Mouse (Mus musculus) B cell, adult 2 months (primary cell): ENCODE results near the gene Furin.
"Not testable (repeated sequence)": the region's sequence is repeated elsewhere in the genome, so short reads cannot be mapped to it uniquely, and the experiment has no call there.

ENCODE experiments used
- DNase-seq, 2 experiments: peaks; one replicate each; pipeline ENCODE4 v3.0.0; 2022

The Furin gene

DNA sequence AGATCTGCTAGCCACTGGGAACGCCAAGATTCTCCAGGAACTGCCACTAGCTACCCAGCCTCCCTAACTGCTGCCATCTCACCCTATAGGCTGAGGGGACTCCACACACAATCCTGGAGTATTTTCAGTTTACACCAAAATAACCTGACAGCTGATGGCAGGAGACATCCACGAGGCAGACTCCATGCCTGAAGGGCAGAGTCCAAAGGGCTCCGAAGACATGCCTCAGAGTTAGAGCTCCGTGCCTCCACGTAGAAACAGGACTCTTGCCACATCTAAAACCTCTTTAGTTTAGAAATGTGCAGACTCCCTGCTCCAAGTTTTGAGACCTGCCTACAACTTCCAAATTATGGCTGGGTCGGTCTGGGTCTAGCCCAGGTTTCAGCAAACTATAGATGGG, 4.7 kb downstream of the Furin start:
- no peak for DNase-seq

DNA sequence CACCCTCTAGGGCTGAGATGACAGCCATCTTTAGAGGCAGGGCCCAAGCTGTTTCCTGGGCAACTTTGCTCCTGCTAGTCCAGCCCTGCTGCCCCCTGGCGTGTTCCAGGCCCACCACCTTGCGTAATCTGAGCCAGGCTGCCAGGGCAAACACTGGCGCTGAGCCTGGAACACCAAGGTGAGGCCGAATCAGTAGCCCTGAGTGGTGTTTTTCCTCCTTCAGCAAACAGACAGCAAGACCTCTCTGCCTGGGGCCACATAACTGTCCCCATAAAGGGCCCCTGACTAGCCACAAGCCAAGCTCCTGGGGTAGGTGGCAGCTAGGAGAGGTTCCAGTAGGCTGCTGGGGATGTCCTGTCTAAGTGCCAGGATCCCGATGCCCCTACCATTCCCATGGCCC, 5.1 kb downstream of the Furin start:
- no peak for DNase-seq

DNA sequence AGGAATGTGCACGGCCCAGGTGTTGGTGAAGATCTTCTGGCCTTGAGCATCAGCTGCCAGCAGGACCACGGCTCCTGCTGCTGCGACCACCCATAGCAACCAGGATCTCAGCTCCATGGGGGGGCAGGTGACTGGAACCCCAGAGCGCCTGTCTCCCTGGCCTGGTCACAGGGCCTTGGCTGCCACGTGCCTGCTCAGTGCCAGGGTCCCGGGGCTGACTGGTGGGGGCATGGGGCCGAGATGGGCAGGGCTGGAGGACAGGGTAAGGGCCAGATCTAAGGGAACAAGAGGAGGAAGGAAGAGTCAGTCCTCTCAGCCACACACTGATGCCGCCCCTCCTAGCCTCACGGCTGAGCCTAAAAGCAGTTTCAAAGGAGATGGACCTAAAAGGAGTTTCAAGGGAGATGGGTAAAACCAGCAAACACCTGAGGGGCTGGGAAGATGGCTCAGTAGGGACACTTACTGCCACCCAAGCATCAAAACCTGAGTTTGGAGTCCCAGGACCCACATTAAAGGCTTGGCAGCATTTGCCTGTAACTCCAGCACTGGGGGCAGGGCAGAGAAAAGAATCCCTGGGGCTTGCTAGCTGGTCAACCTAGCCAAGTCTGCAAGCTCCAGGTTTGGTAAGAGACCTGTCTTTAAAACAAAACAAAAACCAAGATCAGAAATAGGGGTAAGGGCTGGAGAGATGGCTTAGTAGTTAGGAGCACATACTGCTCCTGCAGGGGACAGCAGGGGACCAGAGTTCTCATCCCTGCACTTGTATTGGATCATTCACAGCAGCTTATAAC, 6.4 kb downstream of the Furin start:
- no peak for DNase-seq

DNA sequence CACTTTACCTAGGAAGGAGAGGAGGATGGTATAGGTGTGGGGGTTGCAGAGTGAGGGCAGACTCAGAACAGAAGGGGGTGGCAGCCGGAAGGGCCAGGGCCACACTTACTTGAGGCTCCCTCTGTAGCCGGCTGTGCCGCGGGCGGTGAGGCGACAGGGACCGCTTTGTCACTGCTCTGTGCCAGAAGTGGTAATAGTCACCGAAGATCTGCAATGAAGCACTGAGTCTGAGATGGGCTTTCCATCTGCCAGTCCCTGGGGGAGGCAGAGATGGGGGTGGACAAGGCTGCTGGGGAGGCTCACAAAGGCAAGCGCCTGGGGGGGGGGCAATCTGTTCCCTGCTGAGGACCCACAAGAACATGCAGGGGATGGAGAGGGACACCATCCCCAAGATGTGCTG, 7.2 kb downstream of the Furin start:
- no peak for DNase-seq

DNA sequence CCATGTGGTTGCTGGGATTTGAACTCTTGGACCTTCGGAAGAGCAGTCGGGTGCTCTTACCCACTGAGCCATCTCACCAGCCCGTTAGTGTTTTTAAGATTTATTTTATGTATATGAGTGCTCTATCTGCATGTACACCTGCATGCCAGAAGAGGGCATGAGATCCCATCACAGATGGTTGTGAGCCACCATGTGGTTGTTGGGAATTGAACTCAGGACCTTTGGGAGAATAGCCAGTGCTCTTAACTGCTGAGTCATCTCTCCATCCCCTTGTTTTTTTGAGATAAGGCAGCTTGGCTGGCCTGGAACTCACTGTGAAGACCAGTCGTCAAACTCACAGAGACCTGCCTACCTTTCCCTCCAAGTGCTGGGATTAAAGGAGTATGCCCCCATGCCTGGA, 8.8 kb downstream of the Furin start:
- not testable (repeated sequence) for DNase-seq

DNA sequence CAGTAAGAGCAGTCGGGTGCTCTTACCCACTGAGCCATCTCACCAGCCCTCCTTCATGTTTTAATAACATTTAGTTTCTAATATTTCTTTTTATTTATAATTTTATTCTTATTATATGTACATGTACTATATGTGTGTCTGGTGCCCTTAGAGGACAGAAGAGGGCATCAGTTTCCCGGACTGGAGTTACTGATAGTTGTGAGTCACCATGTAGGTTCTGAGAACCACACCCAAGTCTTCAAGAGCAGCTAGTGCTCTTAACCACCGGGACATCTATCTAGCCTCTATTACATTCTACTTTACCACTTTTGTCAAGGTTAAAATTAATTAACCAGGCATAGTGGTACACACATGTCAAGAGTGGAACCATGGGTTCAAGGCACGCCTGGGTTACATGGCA, 10.6 kb downstream of the Furin start:
- no peak for DNase-seq

DNA sequence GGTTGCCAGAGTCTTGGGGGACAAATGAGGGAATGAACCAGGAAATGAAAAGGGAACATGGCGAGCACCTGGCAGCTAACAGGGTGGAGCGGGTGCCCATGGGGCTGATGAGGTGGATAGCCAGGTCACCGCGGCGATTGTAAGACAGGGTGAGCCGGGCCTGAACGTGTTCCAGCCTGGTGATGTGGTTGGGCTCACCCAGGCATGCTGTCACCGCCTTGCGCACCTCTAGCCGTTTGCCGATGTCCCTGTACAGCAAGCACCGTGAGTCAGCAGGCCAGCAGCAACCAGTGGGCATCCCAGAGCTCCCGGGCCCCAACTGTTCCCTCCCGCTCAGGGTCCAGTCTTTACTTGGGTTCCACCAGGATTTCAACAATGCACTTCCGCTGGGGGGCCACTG, 13.1 kb downstream of the Furin start:
- no peak for DNase-seq

DNA sequence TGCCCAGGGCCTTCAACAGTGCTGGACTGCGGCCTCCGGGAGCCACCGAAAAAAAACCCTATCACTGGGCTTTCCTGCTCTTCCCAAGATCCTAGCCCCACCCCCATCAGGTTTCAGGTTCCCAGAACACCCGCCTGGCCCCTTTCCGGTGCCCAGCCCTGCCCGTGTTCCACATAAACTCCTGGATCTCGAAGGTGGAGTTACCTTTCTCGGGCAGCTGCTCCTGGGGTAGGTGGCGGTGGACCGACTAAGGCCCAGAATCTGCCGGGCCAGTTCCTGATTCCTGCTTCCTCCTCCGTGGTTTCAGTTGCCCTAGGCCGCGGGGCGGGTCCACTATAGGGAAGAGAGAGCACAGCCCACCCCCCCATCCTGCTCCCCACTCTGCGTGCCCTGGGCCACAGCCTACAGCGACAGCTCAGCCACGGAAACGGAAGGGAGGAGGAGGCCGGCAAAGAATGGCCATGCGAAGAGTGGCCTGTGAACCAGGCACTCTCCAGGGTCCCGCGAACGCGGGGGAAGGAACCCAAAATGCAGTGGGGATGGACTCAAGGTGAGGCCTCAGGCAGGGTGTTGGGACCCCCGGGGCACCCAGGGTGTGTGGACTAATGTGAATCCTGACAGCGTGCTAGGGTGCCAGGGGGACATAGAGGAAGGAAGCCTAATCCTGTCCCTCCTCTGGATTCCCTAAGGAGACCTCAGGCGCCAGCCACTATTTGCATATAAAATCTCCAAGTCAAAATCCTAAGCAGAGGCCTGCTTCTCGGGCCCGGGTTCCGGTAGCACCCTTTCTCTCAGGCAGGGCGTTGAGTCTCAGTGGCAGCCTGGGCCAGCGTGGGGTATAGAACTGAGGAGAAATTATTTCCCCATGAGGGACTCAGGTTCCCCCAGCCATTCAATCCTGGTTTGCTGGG, 17.3 kb downstream of the Furin start, which contains the start of gene Fes:
TSS of gene Fes (minus strand) at position 314 of the 911 bp plus-strand sequence.
- peak; percentile 56 to 61 for DNase-seq

DNA sequence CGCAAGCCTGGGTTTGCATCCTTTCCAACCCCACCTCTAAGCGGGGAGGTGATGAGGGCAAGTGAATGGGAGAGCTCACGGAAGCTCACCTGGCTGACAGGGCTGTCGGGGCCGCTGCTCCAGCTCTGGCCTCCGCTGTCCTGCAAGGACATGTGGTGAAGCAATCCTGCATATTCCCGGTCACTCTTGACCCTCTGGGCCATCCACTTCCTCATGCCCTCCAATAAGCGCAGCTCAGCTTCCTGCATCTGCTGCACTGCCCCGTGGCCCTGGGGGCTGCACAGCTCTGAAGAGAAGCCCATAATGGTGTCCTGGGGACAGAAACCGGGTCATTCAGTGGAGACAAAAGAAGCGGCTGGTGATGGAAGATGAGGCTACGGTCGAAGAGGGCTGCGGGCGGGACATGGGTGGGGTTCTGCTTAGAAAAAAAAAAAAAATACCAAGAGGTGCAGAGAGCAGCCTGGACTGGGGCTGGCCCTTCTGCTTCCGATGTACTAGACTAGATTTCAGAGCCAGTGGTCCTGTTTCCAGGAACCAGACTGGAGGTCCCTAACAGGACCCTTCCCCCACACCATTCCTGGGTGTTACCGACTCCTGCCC, 18.1 kb downstream of the Furin start:
- peak in 1 of 2 experiments; percentile 39 for DNase-seq

DNA sequence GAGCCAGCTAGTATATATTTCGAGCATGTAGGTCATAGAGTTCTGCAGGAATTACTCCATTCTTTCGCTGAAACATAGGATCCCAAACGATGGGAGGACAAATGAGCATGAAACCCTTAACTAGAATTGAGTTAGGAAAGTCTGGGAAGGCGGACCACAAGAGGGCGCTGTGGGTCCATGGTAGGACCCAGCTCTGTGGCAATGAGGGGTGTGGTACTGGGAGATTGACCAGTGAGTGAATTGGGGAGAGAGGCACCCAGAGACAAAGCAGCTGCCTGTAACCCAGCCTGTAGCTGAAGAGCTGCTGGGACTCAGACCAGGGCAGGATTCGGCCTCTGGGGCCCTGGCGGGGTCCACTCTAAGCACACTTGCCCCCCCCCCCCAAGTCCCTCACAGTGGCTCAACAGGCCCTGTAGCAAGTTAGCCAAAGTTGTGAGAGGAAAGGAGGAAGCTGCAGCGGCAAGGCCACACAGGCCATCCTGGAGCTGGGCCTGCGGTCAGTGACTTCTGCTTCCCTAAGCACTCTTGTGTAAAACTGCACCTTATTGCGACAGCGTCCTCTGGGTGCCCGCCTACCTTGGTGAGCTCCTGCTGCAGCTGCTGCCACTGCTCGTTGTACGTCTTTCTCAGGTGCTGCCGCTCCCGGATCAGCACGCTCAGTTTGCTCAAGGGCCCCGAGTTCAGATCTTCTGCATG, 18.9 kb downstream of the Furin start:
- peak; percentile 93 to 94 for DNase-seq

DNA sequence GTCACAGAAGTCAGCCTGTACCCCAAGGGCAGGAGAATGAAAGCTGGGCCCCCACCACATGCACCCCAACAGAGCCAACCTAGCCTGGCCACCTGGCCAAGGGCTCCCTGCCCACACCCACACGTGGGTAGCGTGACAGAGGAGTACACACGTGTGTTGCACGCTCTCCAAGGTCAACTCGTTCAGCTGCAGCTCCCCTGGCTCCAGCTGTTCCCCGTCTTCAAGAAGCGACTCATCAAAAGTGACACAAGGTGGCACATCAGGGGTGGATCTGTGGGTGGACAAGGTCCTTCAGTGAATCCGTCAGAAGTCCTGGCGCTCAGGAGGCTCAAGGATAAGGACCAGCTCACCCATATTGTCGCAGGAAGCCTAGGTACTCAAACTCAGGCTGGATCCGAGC, 22.3 kb downstream of the Furin start:
- no peak for DNase-seq

DNA sequence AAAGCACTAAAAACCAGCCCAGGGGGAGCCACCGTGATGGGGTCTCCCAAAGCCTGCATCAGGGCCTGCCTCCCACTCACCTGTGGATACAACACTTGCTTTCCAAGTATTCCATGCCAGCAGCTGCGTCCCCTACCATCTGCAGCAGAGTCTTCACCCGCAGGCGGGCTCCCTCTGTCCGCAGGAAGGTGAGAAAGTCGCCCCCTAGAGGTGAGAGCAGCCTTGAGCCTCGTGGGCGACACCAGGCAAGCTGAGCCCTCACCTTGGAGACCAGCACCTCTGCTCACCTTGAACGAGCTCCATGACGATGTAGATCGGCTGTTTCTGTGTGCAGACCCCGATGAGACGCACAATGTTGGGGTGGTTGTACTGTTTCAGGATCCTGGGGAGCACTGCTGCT, 25.7 kb downstream of the Furin start:
- DNase-seq: peak; percentile 59 to 67

DNA sequence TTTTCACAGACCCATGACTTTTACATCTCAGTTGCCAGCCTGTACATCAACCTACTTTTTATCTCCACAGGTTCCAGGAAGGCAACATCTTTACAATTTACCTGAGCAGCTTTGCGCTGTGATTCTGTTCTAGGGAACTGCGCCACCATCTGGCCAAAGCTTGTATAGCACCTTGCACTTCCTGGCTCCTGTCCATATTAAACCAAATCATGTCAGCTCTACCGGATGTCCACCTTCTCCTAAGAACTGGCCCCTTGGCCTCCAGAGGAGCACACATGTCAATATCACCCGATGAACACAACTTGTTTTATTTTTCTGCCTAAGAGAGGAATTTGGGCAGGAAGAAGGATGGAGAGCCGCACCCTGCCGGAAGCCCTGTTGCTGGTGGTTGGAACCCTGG, 27.8 kb downstream of the Furin start:
- peak; percentile 84 to 86 for DNase-seq

DNA sequence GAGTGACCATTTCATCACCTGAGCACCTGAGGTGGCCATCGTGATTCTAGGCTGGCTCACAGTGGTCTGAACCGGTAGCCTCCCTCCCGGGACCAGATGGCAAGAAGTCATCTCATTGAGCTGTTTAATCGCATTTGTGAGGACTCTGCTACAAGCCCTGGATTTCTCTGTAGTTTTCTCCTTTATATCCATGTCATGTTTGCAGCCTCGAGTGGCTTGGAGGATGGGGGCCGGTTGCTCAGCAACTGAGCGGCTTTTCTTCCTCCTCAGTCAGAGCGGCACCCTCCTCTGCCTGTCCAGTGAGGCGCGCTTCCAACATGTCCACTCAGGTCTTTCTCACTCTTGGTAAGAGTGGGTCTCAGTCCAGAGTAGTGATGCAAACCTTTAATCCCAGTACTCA, 29.0 kb downstream of the Furin start:
- no peak for DNase-seq

DNA sequence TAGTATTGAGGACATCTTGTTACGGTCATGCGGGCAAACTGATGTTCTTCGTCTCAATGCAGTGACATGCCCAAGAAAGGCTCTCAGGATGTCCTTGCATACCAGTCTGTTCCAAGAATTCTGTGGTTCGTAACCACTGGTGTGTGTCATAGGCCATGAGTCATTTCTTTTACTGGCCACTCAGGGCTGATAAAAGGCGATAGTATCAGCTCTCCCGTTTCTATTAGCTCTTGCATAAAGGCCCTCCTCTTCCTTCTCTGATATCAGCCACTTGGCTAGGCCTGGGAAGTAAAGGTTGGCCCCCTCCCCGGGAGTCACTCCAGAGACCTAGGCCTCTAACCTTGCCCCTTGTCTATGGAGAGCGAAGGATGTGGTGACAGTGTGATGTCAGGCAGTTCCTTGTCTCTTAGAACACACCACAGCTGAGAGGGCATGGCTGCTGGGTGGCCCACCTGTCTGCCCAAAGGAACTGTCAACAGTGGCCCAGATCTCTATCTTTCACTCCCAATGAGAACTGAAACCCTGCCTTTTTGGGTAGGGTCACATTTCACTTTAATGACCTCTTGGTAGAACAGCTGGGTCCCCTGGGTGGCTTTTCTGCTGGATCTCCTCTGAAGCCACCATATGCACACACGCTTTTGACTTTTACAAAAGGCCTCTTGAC, 29.7 kb downstream of the Furin start:
- DNase-seq: peak in 1 of 2 experiments; percentile 12

DNA sequence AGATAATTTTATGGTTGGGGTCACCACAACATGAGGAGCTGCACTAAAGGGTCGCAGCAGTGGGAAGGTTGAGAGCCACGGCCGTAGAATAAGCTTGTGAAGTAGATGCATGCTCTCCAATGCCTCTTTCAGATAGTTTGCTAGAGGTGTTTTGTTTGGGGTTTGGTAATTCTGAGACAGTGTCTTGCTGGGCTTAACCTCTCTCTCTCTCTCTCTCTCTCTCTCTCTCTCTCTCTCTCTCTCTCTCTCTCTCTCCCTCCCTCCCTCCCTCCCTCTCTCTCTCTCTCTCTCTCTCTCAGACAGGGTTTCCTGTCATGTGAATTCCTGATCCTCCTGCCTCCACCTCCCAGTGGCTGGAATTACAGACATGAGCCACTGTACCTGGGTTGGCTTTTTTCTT, 30.5 kb downstream of the Furin start:
- DNase-seq: no peak

DNA sequence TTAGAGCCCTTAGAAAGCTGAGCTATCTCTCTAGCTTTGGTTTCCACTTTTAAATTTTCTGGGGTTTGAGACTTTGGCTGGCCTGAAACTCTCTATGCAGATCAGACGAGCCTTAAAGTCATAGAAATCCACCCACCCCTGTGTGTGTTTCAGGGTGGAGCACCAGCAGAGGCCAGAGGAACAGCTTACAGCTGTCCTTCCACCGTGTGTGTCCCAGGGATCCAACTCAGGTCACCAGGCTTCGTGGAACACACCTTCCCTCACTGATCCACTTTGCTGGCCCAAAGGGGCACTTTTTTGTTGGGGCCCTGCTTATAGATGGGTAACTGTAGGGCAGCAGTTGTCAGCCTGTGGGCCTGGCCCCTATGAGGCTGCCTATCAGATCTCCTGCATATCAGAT, 31.0 kb downstream of the Furin start:
- no peak for DNase-seq

DNA sequence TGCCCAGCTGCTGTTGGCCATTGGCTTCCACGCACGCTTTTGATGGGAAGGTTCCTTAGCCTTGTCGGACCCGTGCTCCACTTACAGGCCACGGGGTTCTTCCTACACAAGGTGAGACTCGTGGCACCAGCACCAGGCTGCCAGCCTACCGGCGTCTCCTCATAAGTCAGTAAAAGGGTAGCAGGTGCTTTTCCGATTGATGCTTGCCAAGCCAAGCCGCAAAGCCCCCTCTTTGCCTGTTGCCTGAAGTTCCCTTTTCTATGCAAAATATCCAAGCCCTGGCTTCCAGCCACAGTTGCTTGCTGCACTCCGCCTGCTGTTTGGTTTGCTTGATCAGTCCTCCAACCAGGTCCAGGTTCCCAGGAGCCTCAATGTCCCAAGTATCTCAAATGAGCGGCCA, 31.4 kb downstream of the Furin start:
- peak; percentile 48 to 49 for DNase-seq

DNA sequence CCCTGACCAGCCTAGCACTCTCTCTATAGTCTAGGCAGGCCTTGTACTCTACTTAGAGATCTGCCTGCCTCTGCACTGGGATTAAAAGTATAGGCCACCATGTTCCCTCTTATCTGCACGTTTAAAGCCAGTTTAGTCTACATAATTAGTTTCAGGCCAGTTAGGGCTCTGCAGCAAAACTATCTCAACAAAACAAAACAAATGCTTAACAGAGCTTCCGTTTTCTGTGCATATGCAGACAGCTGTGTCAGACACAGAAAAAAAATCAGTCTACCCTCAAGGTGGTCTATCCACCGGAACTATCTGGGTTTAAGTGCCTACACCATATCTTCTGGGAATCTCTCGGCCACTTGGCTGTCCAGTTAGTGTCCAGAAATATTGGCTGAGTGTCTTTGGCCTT, 31.9 kb downstream of the Furin start:
- no peak for DNase-seq

DNA sequence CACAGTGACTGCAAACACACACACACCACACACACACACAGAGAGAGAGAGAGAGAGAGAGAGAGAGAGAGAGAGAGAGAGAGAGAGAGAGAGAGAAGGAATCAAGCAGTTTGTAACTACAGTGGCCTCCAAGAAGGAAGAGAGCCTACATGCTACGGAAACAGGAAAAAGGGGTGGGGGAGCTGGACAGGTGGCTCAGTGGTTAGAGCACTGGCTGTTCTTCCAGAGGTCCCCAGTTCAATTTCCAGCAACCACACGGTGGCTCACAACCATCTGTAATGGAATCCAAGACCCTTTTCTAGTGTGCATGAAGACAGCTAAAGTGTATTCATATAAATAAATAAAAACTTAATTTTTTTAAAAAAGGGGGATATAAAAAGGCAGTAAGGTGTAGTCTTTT, 32.6 kb downstream of the Furin start:
- DNase-seq: no peak

DNA sequence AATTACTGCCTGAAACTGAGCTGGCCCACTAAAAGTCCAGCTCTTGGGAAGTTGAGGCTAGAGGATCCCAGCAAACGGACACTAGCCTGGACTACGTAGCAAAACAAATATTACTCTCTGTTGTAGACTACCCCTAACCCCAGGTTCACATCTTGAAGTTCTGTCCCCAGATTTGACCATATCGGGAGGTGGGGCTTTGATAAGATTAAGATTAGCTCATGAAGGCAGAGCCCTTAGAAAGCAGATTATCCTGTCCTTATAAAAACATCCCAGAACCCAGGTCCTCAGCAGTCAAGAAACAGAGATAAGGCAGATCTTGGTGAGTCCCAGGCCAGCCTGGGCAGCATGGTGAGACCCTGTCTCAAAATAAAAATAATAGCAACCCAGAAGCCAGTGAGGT, 33.1 kb downstream of the Furin start:
- DNase-seq: no peak

DNA sequence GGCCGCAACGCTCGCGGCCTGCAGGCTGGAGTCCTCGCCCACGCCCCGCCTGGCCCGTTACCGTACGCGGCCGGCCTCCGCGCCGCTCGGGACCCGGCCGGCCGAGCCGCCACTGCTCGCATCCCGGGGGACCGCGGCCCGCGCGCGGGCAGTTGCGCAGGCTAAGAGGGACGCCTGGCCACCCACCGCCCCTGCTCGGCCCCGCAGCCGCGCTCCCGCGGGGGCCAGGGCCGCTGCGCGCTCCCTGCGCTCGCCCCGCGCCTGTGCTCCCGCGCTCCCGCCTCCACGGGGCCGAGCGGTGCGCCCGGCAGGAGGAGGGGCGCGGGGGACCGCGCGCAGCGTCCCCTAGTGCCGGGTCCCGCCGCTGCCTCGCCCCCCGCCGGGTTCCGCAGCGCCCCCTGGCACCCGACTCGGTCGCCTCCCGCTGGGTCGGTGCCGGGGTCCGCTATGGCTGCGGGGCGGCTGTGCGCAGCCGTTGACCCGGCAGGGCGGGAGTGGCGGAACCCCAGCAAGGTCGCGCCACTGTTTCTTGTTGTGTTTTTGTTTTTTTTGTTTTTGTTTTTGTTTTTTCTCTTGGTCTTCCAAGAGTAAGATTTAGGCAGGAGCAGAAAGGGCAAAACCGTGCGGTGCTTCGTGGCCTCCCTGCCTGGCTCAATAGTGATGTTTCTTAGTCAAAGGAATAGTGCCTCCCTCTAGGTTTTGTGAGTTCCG, 34.0 kb downstream of the Furin start, which contains the start of gene Man2a2:
TSS of gene Man2a2 (minus strand) at position 335 of the 711 bp plus-strand sequence.
- peak; percentile 85 to 87 for DNase-seq
